Mouse (Mus musculus): ENCODE measurements around the gene Magi1. TPM values are rescaled to one million over a fixed set of nuclear protein-coding genes. Genes with fewer than 3 reads are reported as not detected.
"Not testable (repeated sequence)": the region's sequence is repeated elsewhere in the genome, so short reads cannot be mapped to it uniquely, and the experiment has no call there.

The Magi1 gene
- polyA plus RNA-seq, 1 experiment from 2014 or later = 7.9 TPM

DNA sequence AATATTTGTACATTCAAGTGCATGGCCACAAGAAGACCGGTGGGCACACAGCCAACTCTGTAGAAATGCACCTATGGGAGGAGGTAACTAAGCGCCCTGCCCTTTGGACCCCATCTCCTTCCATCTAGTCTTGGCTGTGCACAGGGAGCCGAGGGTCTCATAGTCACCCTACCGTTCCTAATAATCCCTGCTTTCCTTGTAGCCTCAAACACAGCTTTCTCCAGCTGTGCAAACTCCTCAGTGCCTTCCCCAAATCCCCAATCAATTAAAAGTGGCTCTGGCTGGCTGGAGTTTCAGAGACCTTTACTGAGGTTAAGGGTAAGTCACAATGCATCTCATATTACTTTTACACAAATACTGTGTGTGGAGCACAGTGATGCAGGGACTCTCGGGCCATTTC is 271.8 kb downstream of the Magi1 start:
- no peak overlapping the region for H3K27ac ChIP-seq (replicated peaks in 1 of 2; ENCODE audit: control insufficient read depth in 1 of 2, insufficient read depth in 1 of 2, low read depth in 2 of 2, low read length in 2 of 2)
- WGBS = 71% methylated on average over 5 of the region's 5 CpGs
- ATAC-seq (ENCODE audit: insufficient number of reproducible peaks, insufficient read depth, low FRiP score, low read depth) = no peak

DNA sequence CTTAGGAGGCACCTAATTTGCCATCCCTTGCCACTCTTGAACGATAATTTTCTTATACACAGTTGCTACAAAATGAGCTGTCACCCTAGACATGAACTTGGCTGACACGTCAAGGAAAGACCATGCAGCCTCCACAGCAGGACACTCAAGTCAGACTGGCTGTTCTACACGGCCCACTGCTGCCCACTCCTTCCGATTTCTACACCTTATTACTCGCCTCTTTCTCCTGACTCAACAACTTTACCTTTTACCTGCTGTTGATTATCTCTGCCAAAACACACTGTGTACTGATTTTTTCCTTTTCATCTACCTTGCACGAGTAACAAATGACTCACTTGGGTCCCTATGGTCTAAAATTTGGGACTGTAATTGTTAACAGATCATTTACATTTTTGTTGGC is 272.2 kb downstream of the Magi1 start:
- 83% methylated on average over 6 of the region's 6 CpGs for WGBS
- Histone ChIP-seq H3K4me2 (ENCODE audit: low read length) (no peak overlapping the region), H3K27ac (replicated peaks in 1 of 2; ENCODE audit: control insufficient read depth in 1 of 2, insufficient read depth in 1 of 2, low read depth in 2 of 2, low read length in 2 of 2) (no peak overlapping the region), H3K9me3 (ENCODE audit: control insufficient read depth, low read length) (no peaks in the 10 kb centered on the region), H3K4me1 (ENCODE audit: control insufficient read depth in 2 of 2, insufficient read depth in 2 of 2, low read length in 2 of 2) (no peaks in the 10 kb centered on the region), H3K36me3 (ENCODE audit: control insufficient read depth, insufficient read depth, low read length) (no peaks in the 10 kb centered on the region), H3K9ac (ENCODE audit: low read length) (no peak overlapping the region), H3K4me3 (ENCODE audit: control insufficient read depth in 1 of 2, insufficient read depth in 1 of 2, low read depth in 1 of 2, low read length in 2 of 2) (no peak overlapping the region), H3K27me3 (ENCODE audit: control insufficient read depth, insufficient read depth, low read length) (no peaks in the 10 kb centered on the region)
- no peak for ATAC-seq (ENCODE audit: insufficient number of reproducible peaks, insufficient read depth, low FRiP score, low read depth)

More for the DNA sequence above, 271.8 kb downstream of the Magi1 start:
- Histone ChIP-seq H3K27me3 (ENCODE audit: control insufficient read depth, insufficient read depth, low read length) (no peaks in the 10 kb centered on the region), H3K4me1 (ENCODE audit: control insufficient read depth in 2 of 2, insufficient read depth in 2 of 2, low read length in 2 of 2) (no peaks in the 10 kb centered on the region), H3K4me2 (ENCODE audit: low read length) (no peak overlapping the region), H3K4me3 (ENCODE audit: control insufficient read depth in 1 of 2, insufficient read depth in 1 of 2, low read depth in 1 of 2, low read length in 2 of 2) (no peak overlapping the region), H3K9ac (ENCODE audit: low read length) (no peak overlapping the region), H3K36me3 (ENCODE audit: control insufficient read depth, insufficient read depth, low read length) (no peaks in the 10 kb centered on the region), H3K9me3 (ENCODE audit: control insufficient read depth, low read length) (no peaks in the 10 kb centered on the region)

DNA sequence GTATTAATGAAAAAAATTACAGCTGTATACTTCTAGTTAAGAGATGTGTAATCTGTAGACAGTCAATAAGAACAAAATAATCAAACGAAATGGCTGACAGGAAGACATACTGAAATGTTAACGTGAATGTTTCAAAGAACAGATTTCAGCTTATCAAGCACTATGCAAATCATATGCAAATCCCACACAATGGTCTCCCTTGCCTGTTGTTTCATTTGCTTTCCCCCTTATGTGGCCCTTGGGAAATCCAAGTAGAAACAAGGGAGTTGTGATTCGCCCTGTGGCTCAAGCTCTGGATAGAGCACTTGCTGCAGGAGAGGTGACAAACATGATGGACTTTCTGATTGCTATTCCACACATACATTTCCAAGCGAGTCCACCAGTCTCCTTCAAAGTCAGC is 275.1 kb downstream of the Magi1 start:
- Histone ChIP-seq H3K27ac (replicated peaks in 1 of 2; ENCODE audit: control insufficient read depth in 1 of 2, insufficient read depth in 1 of 2, low read depth in 2 of 2, low read length in 2 of 2) (no peak overlapping the region), H3K36me3 (ENCODE audit: control insufficient read depth, insufficient read depth, low read length) (no peaks in the 10 kb centered on the region), H3K4me1 (ENCODE audit: control insufficient read depth in 2 of 2, insufficient read depth in 2 of 2, low read length in 2 of 2) (no peaks in the 10 kb centered on the region), H3K4me2 (ENCODE audit: low read length) (no peak overlapping the region), H3K9me3 (ENCODE audit: control insufficient read depth, low read length) (no peaks in the 10 kb centered on the region), H3K27me3 (ENCODE audit: control insufficient read depth, insufficient read depth, low read length) (no peaks in the 10 kb centered on the region), H3K4me3 (ENCODE audit: control insufficient read depth in 1 of 2, insufficient read depth in 1 of 2, low read depth in 1 of 2, low read length in 2 of 2) (no peak overlapping the region), H3K9ac (ENCODE audit: low read length) (no peak overlapping the region)
- WGBS = 77% methylated on average over 4 of the region's 4 CpGs
- no peak for ATAC-seq (ENCODE audit: insufficient number of reproducible peaks, insufficient read depth, low FRiP score, low read depth)

DNA sequence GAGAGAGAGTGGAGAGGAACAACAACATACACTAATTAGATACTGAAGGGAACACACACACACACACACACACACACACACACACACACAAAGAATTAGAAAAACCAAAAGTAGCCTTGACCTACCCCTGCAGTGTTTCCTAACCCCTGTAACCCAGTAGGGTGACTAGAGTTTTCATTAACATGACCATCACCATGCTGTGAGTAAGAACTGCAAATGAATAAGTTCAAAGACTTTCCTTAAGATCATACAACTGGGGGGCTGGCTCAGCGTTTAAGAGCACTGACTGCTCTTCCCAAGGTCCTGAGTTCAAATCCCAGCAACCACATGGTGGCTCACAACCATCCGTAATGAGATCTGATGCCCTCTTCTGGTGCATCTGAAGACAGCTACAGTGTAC is 280.1 kb downstream of the Magi1 start:
- not testable (repeated sequence) for H3K4me2 ChIP-seq (ENCODE audit: low read length); H3K9me3 ChIP-seq (ENCODE audit: control insufficient read depth, low read length); H3K36me3 ChIP-seq (ENCODE audit: control insufficient read depth, insufficient read depth, low read length); H3K4me1 ChIP-seq (ENCODE audit: control insufficient read depth in 2 of 2, insufficient read depth in 2 of 2, low read length in 2 of 2); H3K27me3 ChIP-seq (ENCODE audit: control insufficient read depth, insufficient read depth, low read length); H3K9ac ChIP-seq (ENCODE audit: low read length); H3K4me3 ChIP-seq (ENCODE audit: control insufficient read depth in 1 of 2, insufficient read depth in 1 of 2, low read depth in 1 of 2, low read length in 2 of 2); H3K27ac ChIP-seq (replicated peaks in 1 of 2; ENCODE audit: control insufficient read depth in 1 of 2, insufficient read depth in 1 of 2, low read depth in 2 of 2, low read length in 2 of 2); ATAC-seq (ENCODE audit: insufficient number of reproducible peaks, insufficient read depth, low FRiP score, low read depth)
- 71% methylated on average over 2 of the region's 2 CpGs for WGBS

DNA sequence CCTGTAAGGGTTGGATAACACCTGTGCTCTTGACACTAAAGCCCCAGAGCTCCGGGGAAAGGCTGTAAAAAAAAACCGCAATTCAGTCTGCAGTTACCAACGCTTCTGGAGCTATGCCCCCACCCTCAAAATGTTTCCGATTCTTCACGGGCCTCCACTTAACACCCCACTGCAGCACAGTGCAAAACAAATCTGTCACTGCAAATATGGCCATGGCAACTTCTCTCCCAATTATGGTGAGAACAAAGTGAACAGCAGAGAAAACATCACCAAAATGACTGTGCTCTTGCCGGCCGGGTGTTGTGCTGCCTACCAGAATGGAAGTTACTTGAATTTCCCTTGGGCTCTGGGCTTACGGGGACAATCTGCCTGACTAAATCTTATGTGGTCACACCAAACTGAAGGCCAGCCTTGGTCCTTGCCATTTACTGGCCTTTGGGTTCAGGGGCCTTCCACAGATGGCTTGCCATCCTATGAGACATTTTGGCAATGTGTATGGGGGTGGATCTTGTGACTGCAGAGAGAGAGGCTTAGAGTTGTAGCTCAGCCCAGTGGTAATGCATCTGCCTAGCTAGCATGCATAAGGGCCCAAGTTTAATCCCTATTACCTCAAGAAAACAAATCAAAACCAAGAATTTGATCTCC is 286.8 kb downstream of the Magi1 start:
- H3K36me3 ChIP-seq (ENCODE audit: control insufficient read depth, insufficient read depth, low read length) = no peaks in the 10 kb centered on the region
- no peak overlapping the region for H3K4me3 ChIP-seq (ENCODE audit: control insufficient read depth in 1 of 2, insufficient read depth in 1 of 2, low read depth in 1 of 2, low read length in 2 of 2)
- H3K9me3 ChIP-seq (ENCODE audit: control insufficient read depth, low read length) = no peaks in the 10 kb centered on the region
- no peak overlapping the region for H3K4me2 ChIP-seq (ENCODE audit: low read length)
- WGBS = 88% methylated on average over 8 of the region's 8 CpGs
- no peaks in the 10 kb centered on the region for H3K27me3 ChIP-seq (ENCODE audit: control insufficient read depth, insufficient read depth, low read length)
- no peak overlapping the region for H3K27ac ChIP-seq (replicated peaks in 1 of 2; ENCODE audit: control insufficient read depth in 1 of 2, insufficient read depth in 1 of 2, low read depth in 2 of 2, low read length in 2 of 2)
- H3K4me1 ChIP-seq (ENCODE audit: control insufficient read depth in 2 of 2, insufficient read depth in 2 of 2, low read length in 2 of 2) = no peaks in the 10 kb centered on the region
- no peak for ATAC-seq (ENCODE audit: insufficient number of reproducible peaks, insufficient read depth, low FRiP score, low read depth)
- no peak overlapping the region for H3K9ac ChIP-seq (ENCODE audit: low read length)

DNA sequence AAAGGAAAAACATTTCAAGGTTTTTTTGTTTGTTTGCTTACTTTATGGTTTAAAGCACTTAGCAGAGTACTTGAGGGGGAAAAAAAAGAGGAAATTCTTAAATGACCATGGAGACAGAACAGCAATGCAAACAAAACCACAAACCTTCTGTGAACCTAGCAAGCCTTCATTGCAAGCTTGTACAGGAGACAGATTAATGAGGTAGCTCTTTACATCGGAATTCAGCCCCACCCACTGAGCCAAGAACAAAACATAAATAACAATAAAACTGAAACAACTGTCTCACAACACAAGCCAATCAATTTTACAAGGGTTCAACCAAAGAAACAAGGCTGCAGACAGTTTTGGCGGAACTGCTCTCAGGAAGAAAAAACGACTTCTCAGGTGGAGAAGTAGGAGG is 296.2 kb downstream of the Magi1 start:
- WGBS = 59% methylated on average over 3 of the region's 3 CpGs
- H3K9me3 ChIP-seq (ENCODE audit: control insufficient read depth, low read length) = no peaks in the 10 kb centered on the region

GRCm38 (mm10) chr6:93985111-93985510 is 298.6 kb downstream of the Magi1 start:
- no peaks in the 10 kb centered on the region for H3K27me3 ChIP-seq (ENCODE audit: control insufficient read depth, insufficient read depth, low read length)
- ATAC-seq (ENCODE audit: insufficient number of reproducible peaks, insufficient read depth, low FRiP score, low read depth) = no peak
- WGBS = 56% methylated on average over 9 of the region's 9 CpGs

More for the DNA sequence above, 296.2 kb downstream of the Magi1 start:
- Histone ChIP-seq H3K36me3 (ENCODE audit: control insufficient read depth, insufficient read depth, low read length) (no peaks in the 10 kb centered on the region), H3K27ac (replicated peaks in 1 of 2; ENCODE audit: control insufficient read depth in 1 of 2, insufficient read depth in 1 of 2, low read depth in 2 of 2, low read length in 2 of 2) (no peak overlapping the region), H3K9ac (ENCODE audit: low read length) (no peak overlapping the region), H3K4me2 (ENCODE audit: low read length) (no peak overlapping the region), H3K27me3 (ENCODE audit: control insufficient read depth, insufficient read depth, low read length) (no peaks in the 10 kb centered on the region), H3K4me3 (ENCODE audit: control insufficient read depth in 1 of 2, insufficient read depth in 1 of 2, low read depth in 1 of 2, low read length in 2 of 2) (no peak overlapping the region), H3K4me1 (ENCODE audit: control insufficient read depth in 2 of 2, insufficient read depth in 2 of 2, low read length in 2 of 2) (peaks cover 4 to 10% of the 10 kb centered on the region in 2 experiments; a peak in 2 of 4 replicates)
- no peak for ATAC-seq (ENCODE audit: insufficient number of reproducible peaks, insufficient read depth, low FRiP score, low read depth)

GRCm38 (mm10) chr6:93983551-93983950 is 300.2 kb downstream of the Magi1 start:
- peak overlapping the region; percentile 0 to 44; a peak in 1 of 4 replicates for H3K27ac ChIP-seq (replicated peaks in 1 of 2; ENCODE audit: control insufficient read depth in 1 of 2, insufficient read depth in 1 of 2, low read depth in 2 of 2, low read length in 2 of 2)
- no peak overlapping the region for H3K4me3 ChIP-seq (ENCODE audit: control insufficient read depth in 1 of 2, insufficient read depth in 1 of 2, low read depth in 1 of 2, low read length in 2 of 2)
- H3K9me3 ChIP-seq (ENCODE audit: control insufficient read depth, low read length) = no peaks in the 10 kb centered on the region
- 42% methylated on average over 3 of the region's 3 CpGs for WGBS
- H3K27me3 ChIP-seq (ENCODE audit: control insufficient read depth, insufficient read depth, low read length) = no peaks in the 10 kb centered on the region
- no peak overlapping the region for H3K4me2 ChIP-seq (ENCODE audit: low read length)
- peaks cover 12 to 20% of the 10 kb centered on the region in 2 experiments for H3K4me1 ChIP-seq (ENCODE audit: control insufficient read depth in 2 of 2, insufficient read depth in 2 of 2, low read length in 2 of 2)
- no peak for ATAC-seq (ENCODE audit: insufficient number of reproducible peaks, insufficient read depth, low FRiP score, low read depth)
- H3K9ac ChIP-seq (ENCODE audit: low read length) = no peak overlapping the region
- H3K36me3 ChIP-seq (ENCODE audit: control insufficient read depth, insufficient read depth, low read length) = no peaks in the 10 kb centered on the region

More at GRCm38 (mm10) chr6:93985111-93985510, 298.6 kb downstream of the Magi1 start:
- H3K4me3 ChIP-seq (ENCODE audit: control insufficient read depth in 1 of 2, insufficient read depth in 1 of 2, low read depth in 1 of 2, low read length in 2 of 2) = no peak overlapping the region
- no peaks in the 10 kb centered on the region for H3K9me3 ChIP-seq (ENCODE audit: control insufficient read depth, low read length)
- H3K4me2 ChIP-seq (ENCODE audit: low read length) = no peak overlapping the region
- H3K4me1 ChIP-seq (ENCODE audit: control insufficient read depth in 2 of 2, insufficient read depth in 2 of 2, low read length in 2 of 2) = peaks cover 11 to 20% of the 10 kb centered on the region in 2 experiments
- no peaks in the 10 kb centered on the region for H3K36me3 ChIP-seq (ENCODE audit: control insufficient read depth, insufficient read depth, low read length)
- H3K9ac ChIP-seq (ENCODE audit: low read length) = no peak overlapping the region
- H3K27ac ChIP-seq (replicated peaks in 1 of 2; ENCODE audit: control insufficient read depth in 1 of 2, insufficient read depth in 1 of 2, low read depth in 2 of 2, low read length in 2 of 2) = no peak overlapping the region
